Mouse (Mus musculus) MEL (cell line): Measurements from ENCODE around the gene H2-Ke6. TPM values are rescaled to one million over a fixed set of nuclear protein-coding genes. Genes with fewer than 3 reads are reported as not detected.
A peak's percentile ranks its signal among the peaks of the same experiment; 100 is the strongest.

Experiments used
- DNase-seq: peaks from one replicate; pipeline ENCODE4 v3.0.0; 2011; ENCODE audit warnings: low read depth, low spot score
- H3K27ac ChIP-seq: 2 replicates; pipeline ENCODE4 v1.5.1; 2012; ENCODE audit warnings: low read depth, mild to moderate bottlenecking, control low read depth, low read length, moderate library complexity; ENCODE audit not compliant: control insufficient read depth
- H3K27me3 ChIP-seq, 2 experiments: fragments of 150-350 bp in 1 of 2; sonication (generic) in 1 of 2; 2 replicates each; pipeline ENCODE4 v1.6.1; 2012; ENCODE audit warnings: low read length in 2 of 2, mild to moderate bottlenecking in 2 of 2, improper control_type of control experiment in 1 of 2, moderate library complexity in 1 of 2; ENCODE audit not compliant: insufficient read depth in 2 of 2, control insufficient read depth in 1 of 2
- H3K36me3 ChIP-seq, 2 experiments: 2 replicates each; pipeline ENCODE4 v1.6.1; 2012 to 2014; ENCODE audit warnings: low read length in 2 of 2, improper control_type of control experiment in 1 of 2, inconsistent platforms in 1 of 2, mild to moderate bottlenecking in 1 of 2; ENCODE audit not compliant: insufficient read depth in 2 of 2, control insufficient read depth in 1 of 2
- H3K4me1 ChIP-seq, 2 experiments: fragments of 150-350 bp in 1 of 2; sonication (generic) in 1 of 2; 2 replicates each; pipeline ENCODE4 v1.6.1; 2012; ENCODE audit warnings: low read length in 2 of 2, improper control_type of control experiment in 1 of 2, mild to moderate bottlenecking in 1 of 2; ENCODE audit not compliant: insufficient read depth in 2 of 2, control insufficient read depth in 1 of 2
- H3K4me3 ChIP-seq, 2 experiments: fragments of 150-350 bp in 1 of 2; sonication (generic) in 1 of 2; 2 replicates each; pipeline ENCODE4 v1.5.1; 2012; ENCODE audit warnings: low read depth in 2 of 2, low read length in 2 of 2, mild to moderate bottlenecking in 2 of 2, moderate library complexity in 2 of 2, control low read depth in 1 of 2, improper control_type of control experiment in 1 of 2; ENCODE audit not compliant: control insufficient read depth in 1 of 2, insufficient read depth in 1 of 2
- H3K79me2 ChIP-seq: 2 replicates; pipeline ENCODE4 v1.6.1; 2012; ENCODE audit warnings: mild to moderate bottlenecking, low read length, moderate library complexity; ENCODE audit not compliant: control insufficient read depth, poor library complexity, insufficient read depth
- H3K9ac ChIP-seq: 2 replicates; pipeline ENCODE4 v1.6.1; 2012; ENCODE audit warnings: low read depth, mild to moderate bottlenecking, control low read depth, low read length, moderate library complexity; ENCODE audit not compliant: control insufficient read depth, poor library complexity, severe bottlenecking
- H3K9me3 ChIP-seq: fragments of 150-350 bp; sonication (generic); replicated peaks from 2 replicates; pipeline ENCODE4 v1.6.1; 2012; ENCODE audit warnings: mild to moderate bottlenecking, low read length, improper control_type of control experiment, moderate library complexity; ENCODE audit not compliant: insufficient read depth
- BHLHE40 ChIP-seq: IDR thresholded peaks from 2 replicates; pipeline ENCODE4 v1.6.1; 2012; ENCODE audit warnings: low read depth, mild to moderate bottlenecking, inconsistent platforms, low read length, improper control_type of control experiment, borderline replicate concordance
- CHD1 ChIP-seq: IDR thresholded peaks from 2 replicates; pipeline ENCODE4 v1.6.1; 2012; ENCODE audit warnings: low read depth, mild to moderate bottlenecking, inconsistent platforms, low read length, improper control_type of control experiment
- CHD2 ChIP-seq: IDR thresholded peaks from 2 replicates; pipeline ENCODE4 v1.6.1; 2011; ENCODE audit warnings: low read length, improper control_type of control experiment
- CTCF ChIP-seq, 3 experiments: IDR thresholded peaks in 2 of 3; conservative IDR thresholded peaks in 1 of 3; 2 replicates each; pipeline ENCODE4 v1.5.1; 2011 to 2012; ENCODE audit warnings: low read length in 3 of 3, low read depth in 2 of 3, mild to moderate bottlenecking in 2 of 3, improper control_type of control experiment in 1 of 3, inconsistent platforms in 1 of 3, mixed read lengths in 1 of 3, moderate library complexity in 1 of 3; ENCODE audit not compliant: control insufficient read depth in 1 of 3, insufficient read depth in 1 of 3, poor library complexity in 1 of 3, severe bottlenecking in 1 of 3
- EP300 ChIP-seq, 2 experiments: IDR thresholded peaks; 2 replicates each; pipeline ENCODE4 v1.6.1; 2011; ENCODE audit warnings: improper control_type of control experiment in 2 of 2, low read length in 2 of 2, low read depth in 1 of 2, mild to moderate bottlenecking in 1 of 2
- ETS1 ChIP-seq: IDR thresholded peaks from 2 replicates; pipeline ENCODE4 v1.6.1; 2012; ENCODE audit warnings: low read depth, mild to moderate bottlenecking, inconsistent platforms, low read length, improper control_type of control experiment, moderate library complexity
- GATA1 ChIP-seq: IDR thresholded peaks from 2 replicates; pipeline ENCODE4 v1.6.1; 2011; ENCODE audit warnings: low read depth, low read length, improper control_type of control experiment
- HCFC1 ChIP-seq: IDR thresholded peaks from 2 replicates; pipeline ENCODE4 v1.6.1; 2012; ENCODE audit warnings: low read depth, mild to moderate bottlenecking, inconsistent platforms, low read length, improper control_type of control experiment, moderate library complexity
- KAT2A ChIP-seq: conservative IDR thresholded peaks from 2 replicates; pipeline ENCODE4 v1.6.1; 2012; ENCODE audit warnings: low read depth, low read length, improper control_type of control experiment, inconsistent platforms
- MAFK ChIP-seq: IDR thresholded peaks from 2 replicates; pipeline ENCODE4 v1.6.1; 2011; ENCODE audit warnings: low read depth, mild to moderate bottlenecking, low read length, improper control_type of control experiment, borderline replicate concordance
- MAZ ChIP-seq: IDR thresholded peaks from 2 replicates; pipeline ENCODE4 v1.6.1; 2012; ENCODE audit warnings: low read depth, mild to moderate bottlenecking, inconsistent platforms, low read length, improper control_type of control experiment
- MEF2A ChIP-seq: IDR thresholded peaks from 2 replicates; pipeline ENCODE4 v1.6.1; 2014; ENCODE audit warnings: low read depth, mild to moderate bottlenecking, inconsistent platforms, low read length, improper control_type of control experiment; ENCODE audit not compliant: poor library complexity, insufficient replicate concordance, severe bottlenecking; ENCODE audit errors: extremely low read depth
- MYB ChIP-seq: IDR thresholded peaks from 2 replicates; pipeline ENCODE4 v1.6.1; 2011; ENCODE audit warnings: mild to moderate bottlenecking, low read depth, low read length, improper control_type of control experiment
- MYC ChIP-seq: IDR thresholded peaks from 2 replicates; pipeline ENCODE4 v1.6.1; 2011; ENCODE audit warnings: low read depth, mild to moderate bottlenecking, low read length, improper control_type of control experiment, moderate library complexity
- NRF1 ChIP-seq: IDR thresholded peaks from 2 replicates; pipeline ENCODE4 v1.6.1; 2014; ENCODE audit warnings: low read depth, mild to moderate bottlenecking, inconsistent platforms, low read length, improper control_type of control experiment, moderate library complexity; ENCODE audit not compliant: poor library complexity, insufficient read depth, severe bottlenecking
- POLR2A ChIP-seq, 2 experiments: IDR thresholded peaks; 2 replicates each; pipeline ENCODE4 v1.6.1; 2011 to 2012; ENCODE audit warnings: low read length in 2 of 2, mild to moderate bottlenecking in 2 of 2, control low read depth in 1 of 2, improper control_type of control experiment in 1 of 2, low read depth in 1 of 2, moderate library complexity in 1 of 2; ENCODE audit not compliant: control insufficient read depth in 1 of 2, insufficient read depth in 1 of 2, poor library complexity in 1 of 2
- POLR2AphosphoS5 ChIP-seq: IDR thresholded peaks from 2 replicates; pipeline ENCODE4 v1.6.1; 2012; ENCODE audit warnings: low read depth, borderline replicate concordance, mild to moderate bottlenecking, inconsistent platforms, low read length, moderate library complexity, mixed read lengths
- RAD21 ChIP-seq: IDR thresholded peaks from 2 replicates; pipeline ENCODE4 v1.6.1; 2011; ENCODE audit warnings: mild to moderate bottlenecking, low read depth, low read length, improper control_type of control experiment
- RCOR1 ChIP-seq: IDR thresholded peaks from 2 replicates; pipeline ENCODE4 v1.6.1; 2012; ENCODE audit warnings: low read depth, mild to moderate bottlenecking, inconsistent platforms, low read length, improper control_type of control experiment
- SIN3A ChIP-seq: IDR thresholded peaks from 2 replicates; pipeline ENCODE4 v1.6.1; 2012; ENCODE audit warnings: low read length, improper control_type of control experiment, inconsistent platforms
- SMC3 ChIP-seq: IDR thresholded peaks from 2 replicates; pipeline ENCODE4 v1.6.1; 2011; ENCODE audit warnings: low read depth, low read length, improper control_type of control experiment
- TBP ChIP-seq: IDR thresholded peaks from 2 replicates; pipeline ENCODE4 v1.8.0; 2011; ENCODE audit warnings: low read depth, low read length, improper control_type of control experiment
- UBTF ChIP-seq: IDR thresholded peaks from 2 replicates; pipeline ENCODE4 v1.6.1; 2012; ENCODE audit warnings: low read depth, mild to moderate bottlenecking, inconsistent platforms, low read length, improper control_type of control experiment, moderate library complexity, borderline replicate concordance; ENCODE audit not compliant: insufficient read depth
- ZC3H11A ChIP-seq: IDR thresholded peaks from 2 replicates; pipeline ENCODE4 v1.6.1; 2012; ENCODE audit warnings: low read depth, mild to moderate bottlenecking, inconsistent platforms, low read length, improper control_type of control experiment
- ZKSCAN1 ChIP-seq: IDR thresholded peaks from 2 replicates; pipeline ENCODE4 v1.6.1; 2012; ENCODE audit warnings: low read depth, mild to moderate bottlenecking, inconsistent platforms, low read length, improper control_type of control experiment, moderate library complexity
- ZMIZ1 ChIP-seq: IDR thresholded peaks from 2 replicates; pipeline ENCODE4 v1.6.1; 2012; ENCODE audit warnings: low read depth, mild to moderate bottlenecking, inconsistent platforms, low read length, improper control_type of control experiment, moderate library complexity
- polyA plus RNA-seq, 2 experiments: library from polyadenylated mRNA; stranded (reverse) in 1 of 2; unstranded in 1 of 2; fragments of >175 nt in 1 of 2; fragments of >200 nt in 1 of 2; gene quantifications; 2 replicates each; pipeline versions ENCODE4 v1.2.1 to v1.2.4; 2012; ENCODE audit warnings: low replicate concordance in 2 of 2, low read depth in 1 of 2; ENCODE audit not compliant: insufficient read length in 2 of 2, insufficient read depth in 1 of 2, missing spikeins in 1 of 2
- total RNA-seq: library from RNA; depleted of rRNA; stranded (reverse); fragments of 300-350 nt; gene quantifications from 2 replicates; pipeline ENCODE4 v1.2.3, GENCODE M21; 2012

Gene H2-Ke6
- total and polyA plus RNA-seq, 3 experiments, result 24.1 to 34.4 TPM; not detected in 1

GRCm38 (mm10) chr17:34034064-34034463, 6.2 kb upstream of the H2-Ke6 start:
- peaks cover 2 to 14% of the 10 kb centered on the region in 2 experiments; a peak in 3 of 4 replicates for H3K36me3 ChIP-seq

DNA sequence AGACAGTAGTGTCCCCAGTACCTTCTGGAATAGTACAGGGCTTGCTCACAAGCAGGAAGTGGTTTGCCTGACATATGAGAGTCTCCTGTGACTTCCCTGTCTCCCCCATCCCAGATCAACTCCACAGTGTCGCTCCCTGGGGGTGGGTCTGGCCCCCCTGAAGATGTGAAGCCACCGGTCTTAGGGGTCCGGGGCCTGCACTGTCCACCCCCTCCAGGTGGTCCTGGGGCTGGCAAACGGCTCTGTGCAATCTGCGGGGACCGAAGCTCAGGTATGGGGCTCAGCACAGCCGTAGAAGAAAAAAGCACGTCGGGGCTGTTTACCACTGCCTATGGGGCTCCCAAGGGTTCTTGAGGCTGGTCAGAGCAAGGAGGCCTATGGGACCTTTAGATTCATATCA, 5.6 kb upstream of the H2-Ke6 start:
- DNase-seq, result no peak
- H3K9ac ChIP-seq, result peak overlapping the region; percentile 99

More at GRCm38 (mm10) chr17:34034064-34034463, 6.2 kb upstream of the H2-Ke6 start:
- H3K27ac ChIP-seq, result no peak overlapping the region
- H3K9me3 ChIP-seq, result no peaks in the 10 kb centered on the region
- H3K79me2 ChIP-seq, result peaks cover 39% of the 10 kb centered on the region
- H3K4me3 ChIP-seq, result no peak overlapping the region
- H3K9ac ChIP-seq, result no peak overlapping the region
- TF ChIP-seq SMC3 (peak; percentile 69), CTCF (IDR thresholded peaks at IDR 0.05 in 2 of 3, conservative IDR thresholded peaks at IDR 0.05 in 1 of 3; ENCODE audit: control insufficient read depth in 1 of 3, insufficient read depth in 1 of 3, low read depth in 2 of 3, low read length in 3 of 3, poor library complexity in 1 of 3, severe bottlenecking in 1 of 3) (peak; percentile 78 to 85 (median 84)), RAD21 (peak; percentile 36), GATA1 (no peak), SIN3A (peak; percentile 49; the same call in 1 of the 2 replicates), BHLHE40 (no peak), NRF1 (no peak), ZC3H11A (peak; percentile 35; the same call in 1 of the 2 replicates)
- TF ChIP-seq, all 39 proteins: peak for 5
- peaks cover 2 to 21% of the 10 kb centered on the region in 2 experiments; a peak in 3 of 4 replicates for H3K4me1 ChIP-seq
- no peaks in the 10 kb centered on the region for H3K27me3 ChIP-seq
- DNase-seq, result peak; percentile 87

GRCm38 (mm10) chr17:34032806-34033205, 4.9 kb upstream of the H2-Ke6 start:
- H3K27me3 ChIP-seq, result no peaks in the 10 kb centered on the region
- peaks cover 4 to 14% of the 10 kb centered on the region in 2 experiments; a peak in 3 of 4 replicates for H3K36me3 ChIP-seq
- H3K4me3 ChIP-seq, result peak overlapping the region; percentile 90 to 100
- H3K4me1 ChIP-seq, result peaks cover 2 to 25% of the 10 kb centered on the region in 2 experiments; a peak in 3 of 4 replicates
- peak; percentile 82 for DNase-seq
- TF ChIP-seq ZKSCAN1, result no peak
- TF ChIP-seq ZMIZ1, result peak; percentile 51; the same call in 1 of the 2 replicates
- TF ChIP-seq SIN3A, result 0 out of 2 replicates have a peak, but pooled peaks have one; percentile 28
- TF ChIP-seq ETS1, result peak; percentile 40; the same call in 1 of the 2 replicates
- TF ChIP-seq EP300 (IDR thresholded peaks at IDR 0.05; ENCODE audit: low read depth in 1 of 2, low read length in 2 of 2), result peak in 1 of 2 experiments; percentile 49; a peak in 1 of 4 replicates
- TF ChIP-seq HCFC1, result 0 out of 2 replicates have a peak, but pooled peaks have one; percentile 51
- TF ChIP-seq POLR2A (IDR thresholded peaks at IDR 0.05; ENCODE audit: control insufficient read depth in 1 of 2, insufficient read depth in 1 of 2, low read depth in 1 of 2, low read length in 2 of 2, poor library complexity in 1 of 2), result 0 out of 4 replicates have a peak, but pooled peaks of 1 of the 2 experiments have one; percentile 36
- TF ChIP-seq RCOR1, result 0 out of 2 replicates have a peak, but pooled peaks have one; percentile 26
- TF ChIP-seq MAZ, result peak; percentile 61; the same call in 1 of the 2 replicates
- no peak for TF ChIP-seq CHD2
- peak overlapping the region; percentile 75 for H3K27ac ChIP-seq
- peak overlapping the region; percentile 99 for H3K9ac ChIP-seq
- H3K9me3 ChIP-seq, result no peaks in the 10 kb centered on the region
- peaks cover 39% of the 10 kb centered on the region for H3K79me2 ChIP-seq

More for the DNA sequence above, 5.6 kb upstream of the H2-Ke6 start:
- TF ChIP-seq RAD21, result no peak
- no peak for TF ChIP-seq KAT2A
- no peak for TF ChIP-seq POLR2AphosphoS5
- no peak for TF ChIP-seq MAFK
- TF ChIP-seq ZC3H11A, result no peak
- no peak for TF ChIP-seq MYB
- no peak for TF ChIP-seq SIN3A
- TF ChIP-seq MYC, result no peak
- no peak for TF ChIP-seq TBP
- TF ChIP-seq SMC3, result no peak
- no peak for TF ChIP-seq BHLHE40
- TF ChIP-seq CHD1, result no peak
- no peak for TF ChIP-seq MEF2A
- TF ChIP-seq UBTF, result no peak
- TF ChIP-seq POLR2A (IDR thresholded peaks at IDR 0.05; ENCODE audit: control insufficient read depth in 1 of 2, insufficient read depth in 1 of 2, low read depth in 1 of 2, low read length in 2 of 2, poor library complexity in 1 of 2), result no peak
- TF ChIP-seq, all 39 proteins: peak for 0
- Histone ChIP-seq H3K27ac (peak overlapping the region; percentile 75), H3K79me2 (peaks cover 39% of the 10 kb centered on the region), H3K4me3 (peak overlapping the region; percentile 90 to 100), H3K27me3 (no peaks in the 10 kb centered on the region), H3K9me3 (no peaks in the 10 kb centered on the region), H3K36me3 (peaks cover 3 to 14% of the 10 kb centered on the region in 2 experiments; a peak in 3 of 4 replicates), H3K4me1 (peaks cover 2 to 21% of the 10 kb centered on the region in 2 experiments; a peak in 3 of 4 replicates)
